Mouse (Mus musculus): Measurements from ENCODE around the gene Spint2. TPM values are rescaled to one million over a fixed set of nuclear protein-coding genes. Genes with fewer than 3 reads are reported as not detected.

Gene Spint2
- polyA plus RNA-seq, 1 experiment from 2014 or later = 626 TPM

DNA sequence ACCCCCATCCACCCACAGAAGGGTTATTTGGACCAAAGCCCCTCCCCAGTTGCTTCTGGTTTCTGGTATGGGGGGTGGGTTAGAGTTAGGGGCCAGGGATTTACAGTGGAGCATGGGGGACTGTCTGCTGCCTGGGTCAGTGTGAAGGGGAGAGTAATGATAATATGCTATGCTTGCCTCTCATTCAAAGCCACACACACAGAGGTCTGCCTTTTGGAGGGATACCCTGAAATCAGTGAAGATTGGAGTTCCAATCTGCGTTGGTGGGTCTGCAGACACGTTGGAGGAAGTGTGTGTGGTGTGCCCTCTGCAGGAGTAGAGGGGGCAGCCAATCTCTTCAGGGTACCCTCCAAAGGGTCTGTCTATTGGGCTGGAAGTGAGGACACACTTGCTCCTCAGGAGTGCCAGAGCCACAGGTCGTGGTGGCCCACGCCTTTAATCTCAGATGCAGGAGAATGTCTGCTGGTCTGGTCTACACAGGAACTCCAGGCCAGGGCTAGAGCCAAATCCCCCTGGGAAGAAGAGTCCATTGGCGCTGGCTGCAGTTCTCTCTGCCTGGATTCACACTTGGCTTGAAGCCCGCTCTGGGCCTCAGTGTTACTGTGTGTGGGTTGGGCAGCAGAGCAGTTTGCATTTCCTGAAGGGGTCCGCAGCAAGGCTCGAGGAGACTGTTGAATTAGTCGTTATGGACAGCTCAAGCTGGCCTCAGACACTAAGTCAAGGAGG lies 23.7 kb upstream of the Spint2 start:
- Histone ChIP-seq H3K4me1 (ENCODE audit: control insufficient read depth, insufficient read depth, low read length) (peaks cover 36% of the 10 kb centered on the region), H3K4me2 (ENCODE audit: low read depth, low read length) (peak overlapping the region; percentile 93), H3K27me3 (replicated peaks; ENCODE audit: control insufficient read depth, insufficient read depth, low read length) (peaks cover 25% of the 10 kb centered on the region), H3K9me3 (ENCODE audit: control insufficient read depth, low read length) (no peaks in the 10 kb centered on the region), H3K4me3 (ENCODE audit: low read length) (peak overlapping the region; percentile 57), H3K27ac (ENCODE audit: low read length) (no peak overlapping the region), H3K9ac (ENCODE audit: low read depth, low read length) (peak overlapping the region; percentile 64), H3K36me3 (ENCODE audit: control insufficient read depth, insufficient read depth, low read length) (no peaks in the 10 kb centered on the region)
- WGBS = 46% methylated on average over 9 of the region's 9 CpGs
- no peak for ATAC-seq

DNA sequence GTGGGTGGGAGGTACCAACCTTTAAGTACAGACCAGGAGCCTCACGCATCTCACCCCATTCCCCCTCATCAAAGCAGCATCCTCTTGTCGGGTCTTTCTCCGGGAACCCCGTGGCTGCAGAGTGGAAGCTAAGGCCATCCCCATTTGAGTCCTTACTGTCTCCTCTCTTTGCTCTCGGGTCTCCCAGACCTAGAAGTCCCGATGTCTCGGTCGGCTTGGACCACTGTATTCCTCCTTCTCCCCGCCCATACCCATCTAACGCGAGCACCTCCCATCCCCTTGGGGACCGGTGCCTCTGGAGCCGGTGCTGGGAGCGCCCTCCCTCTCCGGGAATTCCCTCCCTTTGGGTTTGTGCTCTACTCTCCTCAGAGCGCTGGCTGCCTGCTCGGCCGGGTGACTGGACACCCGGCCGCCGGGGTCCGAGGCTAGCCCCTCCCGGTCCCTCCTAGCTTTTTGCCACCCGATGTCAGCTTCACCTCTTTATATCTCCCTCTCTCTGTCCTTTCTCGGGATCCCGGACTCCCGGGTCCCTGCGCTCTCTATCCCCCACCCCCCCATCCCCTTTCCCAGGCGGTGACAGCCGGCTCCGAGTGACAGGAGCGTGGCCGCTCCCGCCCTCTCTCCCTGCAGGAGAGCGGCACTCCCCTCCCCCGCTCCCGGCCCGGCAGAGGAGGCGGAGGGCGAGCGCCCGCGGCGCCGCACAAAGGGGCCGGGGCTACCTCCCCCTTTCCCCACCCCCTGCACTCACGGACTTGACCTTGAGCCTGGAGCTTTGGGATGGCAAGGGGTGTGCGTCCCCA lies 23.0 kb upstream of the Spint2 start:
- Histone ChIP-seq H3K27me3 (replicated peaks; ENCODE audit: control insufficient read depth, insufficient read depth, low read length) (peaks cover 25% of the 10 kb centered on the region), H3K9me3 (ENCODE audit: control insufficient read depth, low read length) (no peaks in the 10 kb centered on the region), H3K36me3 (ENCODE audit: control insufficient read depth, insufficient read depth, low read length) (no peaks in the 10 kb centered on the region), H3K27ac (ENCODE audit: low read length) (no peak overlapping the region), H3K4me3 (ENCODE audit: low read length) (peak overlapping the region; percentile 57), H3K4me2 (ENCODE audit: low read depth, low read length) (peak overlapping the region; percentile 93), H3K9ac (ENCODE audit: low read depth, low read length) (peak overlapping the region; percentile 64), H3K4me1 (ENCODE audit: control insufficient read depth, insufficient read depth, low read length) (peaks cover 34% of the 10 kb centered on the region)
- WGBS = 1% methylated on average over 48 of the region's 48 CpGs
- ATAC-seq = no peak

DNA sequence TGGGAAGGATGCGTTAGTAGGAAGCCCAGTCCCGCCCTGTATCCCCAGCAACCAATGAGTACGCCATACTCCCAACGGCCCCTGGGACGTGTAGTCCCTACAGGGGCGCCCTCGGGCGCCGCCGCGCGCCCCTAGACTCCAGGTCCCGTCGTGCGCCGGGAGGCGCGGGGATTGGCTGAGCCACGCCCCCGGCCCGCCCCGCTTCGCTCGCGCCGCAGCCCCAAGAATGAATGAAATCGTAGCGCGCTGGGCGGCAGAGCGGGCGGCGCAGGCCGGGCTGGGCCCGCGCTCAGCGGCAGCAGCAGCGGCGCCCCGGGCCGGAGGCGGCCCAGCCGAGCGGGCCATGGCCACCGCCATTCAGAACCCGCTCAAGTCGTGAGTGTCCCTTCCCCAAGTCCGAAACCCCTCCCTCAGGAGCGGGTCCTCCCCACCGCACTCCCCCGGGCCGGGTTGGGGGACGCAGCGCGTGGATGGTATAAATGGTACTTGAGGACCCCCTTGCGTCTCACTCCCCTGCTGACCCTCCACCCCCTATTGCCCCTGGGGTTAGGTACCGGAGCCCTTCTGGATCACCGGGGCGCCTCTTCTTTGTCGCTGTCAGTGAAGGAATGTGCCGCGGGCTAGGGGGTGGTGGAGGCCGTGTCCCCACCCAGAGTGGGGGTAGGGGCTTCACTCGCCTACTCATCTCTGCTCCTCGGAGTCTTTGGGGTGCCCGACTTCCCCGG lies 22.2 kb upstream of the Spint2 start, which contains the start of gene Dpf1:
Gene Dpf1 (plus strand): TSS at position 214 of the 725 bp plus-strand sequence.
- Histone ChIP-seq H3K9ac (ENCODE audit: low read depth, low read length) (peak within 1 kb of the TSS; percentile 64), H3K4me2 (ENCODE audit: low read depth, low read length) (peak within 1 kb of the TSS; percentile 93), H3K36me3 (ENCODE audit: control insufficient read depth, insufficient read depth, low read length) (no peaks in the 10 kb centered on the region), H3K27me3 (replicated peaks; ENCODE audit: control insufficient read depth, insufficient read depth, low read length) (peaks cover 25% of the 10 kb centered on the region), H3K4me1 (ENCODE audit: control insufficient read depth, insufficient read depth, low read length) (peaks cover 27% of the 10 kb centered on the region), H3K4me3 (ENCODE audit: low read length) (peak within 1 kb of the TSS; percentile 57), H3K9me3 (ENCODE audit: control insufficient read depth, low read length) (no peaks in the 10 kb centered on the region), H3K27ac (ENCODE audit: low read length) (no peak within 1 kb of the TSS)
- ATAC-seq = peak; percentile 81
- WGBS = under 1% methylated on average over 64 of the region's 67 CpGs

DNA sequence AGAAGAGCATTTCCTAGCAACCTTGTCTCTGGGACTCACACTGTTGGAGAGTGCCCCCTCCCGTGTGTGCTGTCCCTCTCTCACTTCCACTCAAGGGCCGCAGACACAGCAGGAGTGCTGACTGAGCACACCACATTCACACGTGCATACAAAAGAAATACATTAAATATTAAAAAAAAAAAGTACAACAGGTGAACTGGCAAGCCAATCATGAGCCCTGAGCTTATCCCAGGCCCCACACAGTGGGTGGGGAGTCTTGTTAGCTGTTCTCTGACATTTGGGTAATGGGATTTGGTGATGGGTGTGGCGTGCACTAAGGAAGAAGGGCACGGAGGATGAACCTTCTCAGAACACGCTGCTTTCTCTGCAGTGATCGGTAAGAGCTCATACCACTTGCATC lies 20.9 kb upstream of the Spint2 start:
- Histone ChIP-seq H3K4me2 (ENCODE audit: low read depth, low read length) (no peak overlapping the region), H3K4me1 (ENCODE audit: control insufficient read depth, insufficient read depth, low read length) (peaks cover 21% of the 10 kb centered on the region), H3K27me3 (replicated peaks; ENCODE audit: control insufficient read depth, insufficient read depth, low read length) (peaks cover 25% of the 10 kb centered on the region), H3K27ac (ENCODE audit: low read length) (no peak overlapping the region), H3K36me3 (ENCODE audit: control insufficient read depth, insufficient read depth, low read length) (no peaks in the 10 kb centered on the region), H3K9ac (ENCODE audit: low read depth, low read length) (no peak overlapping the region), H3K4me3 (ENCODE audit: low read length) (no peak overlapping the region), H3K9me3 (ENCODE audit: control insufficient read depth, low read length) (no peaks in the 10 kb centered on the region)
- 63% methylated on average over 7 of the region's 7 CpGs for WGBS
- ATAC-seq = no peak

DNA sequence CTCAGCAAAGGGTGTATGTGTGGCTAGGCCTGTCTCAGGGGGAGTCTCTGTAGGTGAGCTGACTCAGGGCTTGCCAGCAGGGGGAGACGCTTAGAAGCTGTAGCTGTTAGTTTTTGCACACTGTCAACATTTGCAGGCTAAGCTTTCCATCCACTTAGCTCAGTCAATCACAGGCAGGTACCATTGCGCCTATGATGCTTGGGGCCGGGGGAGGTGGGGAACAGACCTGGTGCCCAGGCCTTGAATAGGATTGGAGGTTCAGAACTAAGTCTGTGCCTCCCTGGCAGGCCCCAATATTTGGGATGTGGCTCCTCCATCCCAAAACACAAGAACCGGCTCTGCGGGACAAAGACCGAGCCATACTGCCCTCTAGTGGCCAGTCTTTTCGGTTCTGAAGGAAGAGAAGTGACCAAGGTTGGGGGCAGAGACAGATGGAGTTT lies 19.4 kb upstream of the Spint2 start:
- no peak for ATAC-seq
- no peak overlapping the region for H3K4me2 ChIP-seq (ENCODE audit: low read depth, low read length)
- no peak overlapping the region for H3K9ac ChIP-seq (ENCODE audit: low read depth, low read length)

DNA sequence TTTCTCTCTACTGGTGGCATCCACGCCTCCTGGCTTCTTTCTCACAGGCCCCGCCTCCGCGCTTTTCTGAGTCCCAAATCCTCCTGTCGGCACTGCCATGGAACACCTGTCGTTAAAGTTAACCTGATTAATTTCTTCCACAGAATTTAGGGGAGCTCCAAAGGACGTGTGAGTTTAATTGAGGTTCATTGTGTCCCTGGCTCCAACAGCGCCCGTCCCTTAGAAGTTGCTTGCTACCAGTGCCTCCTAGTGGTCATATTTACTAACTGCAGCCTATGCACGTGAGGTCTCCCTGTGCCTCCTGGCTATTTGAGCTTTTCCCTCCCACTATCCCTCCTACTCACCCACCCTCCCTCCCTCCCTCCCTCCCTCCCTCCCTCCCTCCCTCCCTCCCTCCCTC lies 15.3 kb upstream of the Spint2 start:
- no peaks in the 10 kb centered on the region for H3K36me3 ChIP-seq (ENCODE audit: control insufficient read depth, insufficient read depth, low read length)
- H3K9ac ChIP-seq (ENCODE audit: low read depth, low read length) = no peak overlapping the region
- peaks cover 18% of the 10 kb centered on the region for H3K4me1 ChIP-seq (ENCODE audit: control insufficient read depth, insufficient read depth, low read length)
- H3K9me3 ChIP-seq (ENCODE audit: control insufficient read depth, low read length) = no peaks in the 10 kb centered on the region
- 6% methylated on average over 10 of the region's 10 CpGs for WGBS
- H3K27me3 ChIP-seq (replicated peaks; ENCODE audit: control insufficient read depth, insufficient read depth, low read length) = no peaks in the 10 kb centered on the region
- no peak overlapping the region for H3K4me2 ChIP-seq (ENCODE audit: low read depth, low read length)
- 0 out of 2 replicates have a peak, but pooled peaks have one; percentile 39 for ATAC-seq
- no peak overlapping the region for H3K4me3 ChIP-seq (ENCODE audit: low read length)
- H3K27ac ChIP-seq (ENCODE audit: low read length) = no peak overlapping the region

More for the DNA sequence above, 19.4 kb upstream of the Spint2 start:
- 2% methylated on average over 7 of the region's 7 CpGs for WGBS
- Histone ChIP-seq H3K9me3 (ENCODE audit: control insufficient read depth, low read length) (no peaks in the 10 kb centered on the region), H3K4me3 (ENCODE audit: low read length) (no peak overlapping the region), H3K27me3 (replicated peaks; ENCODE audit: control insufficient read depth, insufficient read depth, low read length) (peaks cover 25% of the 10 kb centered on the region), H3K27ac (ENCODE audit: low read length) (no peak overlapping the region), H3K4me1 (ENCODE audit: control insufficient read depth, insufficient read depth, low read length) (peaks cover 16% of the 10 kb centered on the region), H3K36me3 (ENCODE audit: control insufficient read depth, insufficient read depth, low read length) (no peaks in the 10 kb centered on the region)

DNA sequence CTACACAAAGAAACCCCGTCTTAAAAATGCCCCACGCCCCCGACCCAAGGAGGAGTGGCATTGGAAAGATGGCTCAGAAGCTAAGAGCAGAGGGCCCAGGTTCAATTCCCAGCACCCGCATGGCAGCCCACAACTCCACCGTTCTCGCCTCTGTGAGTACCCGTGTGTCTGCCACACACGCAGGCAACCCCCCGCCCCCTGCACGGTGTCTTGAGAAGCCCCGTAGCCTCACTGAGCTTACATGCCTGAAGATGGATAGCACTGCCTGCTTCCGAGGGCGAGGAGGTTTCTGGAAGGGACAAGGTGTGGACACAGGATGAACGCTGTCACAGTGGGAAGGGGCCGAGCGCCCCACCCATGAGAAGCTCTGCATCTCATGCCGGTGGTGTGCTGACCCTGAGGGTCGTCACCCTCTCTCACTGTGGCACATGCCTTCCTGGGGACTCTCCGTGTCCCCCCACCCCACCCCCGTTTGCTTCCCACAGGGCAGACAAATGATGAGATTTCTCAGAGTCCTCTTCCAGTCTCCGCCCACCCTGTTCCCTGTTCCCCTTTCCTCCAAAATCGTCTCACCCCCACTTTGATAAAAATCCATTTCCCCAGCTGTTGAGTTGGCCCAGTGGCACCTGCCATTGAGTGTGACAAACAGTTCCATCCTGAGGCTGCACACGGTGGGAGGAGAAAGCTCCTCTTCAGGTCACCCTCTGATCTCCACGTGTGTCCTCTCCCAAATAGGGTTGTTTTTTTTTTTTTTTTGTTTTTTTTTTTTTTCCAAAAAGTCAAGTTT lies 14.3 kb upstream of the Spint2 start:
- no peaks in the 10 kb centered on the region for H3K9me3 ChIP-seq (ENCODE audit: control insufficient read depth, low read length)
- H3K27me3 ChIP-seq (replicated peaks; ENCODE audit: control insufficient read depth, insufficient read depth, low read length) = no peaks in the 10 kb centered on the region
- whole genome bisulfite sequencing = 69% methylated on average over 24 of the region's 24 CpGs
- no peak overlapping the region for H3K4me2 ChIP-seq (ENCODE audit: low read depth, low read length)
- H3K9ac ChIP-seq (ENCODE audit: low read depth, low read length) = no peak overlapping the region
- H3K27ac ChIP-seq (ENCODE audit: low read length) = no peak overlapping the region
- no peaks in the 10 kb centered on the region for H3K36me3 ChIP-seq (ENCODE audit: control insufficient read depth, insufficient read depth, low read length)
- no peak overlapping the region for H3K4me3 ChIP-seq (ENCODE audit: low read length)
- H3K4me1 ChIP-seq (ENCODE audit: control insufficient read depth, insufficient read depth, low read length) = peaks cover 24% of the 10 kb centered on the region
- no peak for ATAC-seq

DNA sequence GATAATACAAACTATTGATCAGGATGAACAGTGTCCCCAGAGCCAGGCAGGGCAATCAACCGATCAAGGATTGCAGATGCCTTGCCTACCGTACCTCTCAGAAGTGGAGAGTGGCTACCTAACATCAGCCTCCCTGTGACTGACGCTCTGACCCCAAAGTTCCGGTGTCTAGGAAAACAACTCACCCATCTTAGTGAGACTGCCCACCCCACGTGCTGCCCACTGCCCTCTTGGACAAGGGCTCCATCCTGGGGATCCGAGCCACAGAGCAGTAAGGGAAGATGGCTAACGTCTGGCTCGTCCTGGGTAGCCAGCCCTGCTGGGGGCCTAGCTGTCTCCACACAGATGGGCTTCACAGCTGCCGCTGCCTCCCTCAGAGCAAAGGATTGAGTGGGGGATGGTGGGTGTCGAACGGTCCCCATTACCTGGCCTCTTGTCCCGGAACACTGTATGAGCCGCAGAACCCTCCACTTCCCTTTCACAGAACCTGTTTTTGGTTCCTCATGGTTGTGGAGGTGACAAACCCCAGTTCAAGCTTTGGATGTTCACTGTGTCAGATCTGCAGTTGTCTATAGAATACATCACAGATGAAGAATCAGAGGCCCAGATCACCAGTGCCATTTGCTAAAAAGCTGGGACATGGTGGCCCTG lies 12.5 kb upstream of the Spint2 start:
- Histone ChIP-seq H3K4me1 (ENCODE audit: control insufficient read depth, insufficient read depth, low read length) (peaks cover 28% of the 10 kb centered on the region), H3K27ac (ENCODE audit: low read length) (peak overlapping the region; percentile 16; the same call in 1 of the 2 replicates), H3K4me2 (ENCODE audit: low read depth, low read length) (no peak overlapping the region), H3K27me3 (replicated peaks; ENCODE audit: control insufficient read depth, insufficient read depth, low read length) (no peaks in the 10 kb centered on the region), H3K4me3 (ENCODE audit: low read length) (no peak overlapping the region), H3K9ac (ENCODE audit: low read depth, low read length) (no peak overlapping the region), H3K36me3 (ENCODE audit: control insufficient read depth, insufficient read depth, low read length) (no peaks in the 10 kb centered on the region), H3K9me3 (ENCODE audit: control insufficient read depth, low read length) (no peaks in the 10 kb centered on the region)
- 68% methylated on average over 13 of the region's 13 CpGs for WGBS
- ATAC-seq = no peak

Data from intestine, embryonic 16.5 days (tissue).